Mouse (Mus musculus): Measurements from ENCODE around the gene Rad17. TPM values are rescaled to one million over a fixed set of nuclear protein-coding genes. Genes with fewer than 3 reads are reported as not detected.

The Rad17 gene
- polyA plus RNA-seq, 1 experiment: 13.9 TPM

DNA sequence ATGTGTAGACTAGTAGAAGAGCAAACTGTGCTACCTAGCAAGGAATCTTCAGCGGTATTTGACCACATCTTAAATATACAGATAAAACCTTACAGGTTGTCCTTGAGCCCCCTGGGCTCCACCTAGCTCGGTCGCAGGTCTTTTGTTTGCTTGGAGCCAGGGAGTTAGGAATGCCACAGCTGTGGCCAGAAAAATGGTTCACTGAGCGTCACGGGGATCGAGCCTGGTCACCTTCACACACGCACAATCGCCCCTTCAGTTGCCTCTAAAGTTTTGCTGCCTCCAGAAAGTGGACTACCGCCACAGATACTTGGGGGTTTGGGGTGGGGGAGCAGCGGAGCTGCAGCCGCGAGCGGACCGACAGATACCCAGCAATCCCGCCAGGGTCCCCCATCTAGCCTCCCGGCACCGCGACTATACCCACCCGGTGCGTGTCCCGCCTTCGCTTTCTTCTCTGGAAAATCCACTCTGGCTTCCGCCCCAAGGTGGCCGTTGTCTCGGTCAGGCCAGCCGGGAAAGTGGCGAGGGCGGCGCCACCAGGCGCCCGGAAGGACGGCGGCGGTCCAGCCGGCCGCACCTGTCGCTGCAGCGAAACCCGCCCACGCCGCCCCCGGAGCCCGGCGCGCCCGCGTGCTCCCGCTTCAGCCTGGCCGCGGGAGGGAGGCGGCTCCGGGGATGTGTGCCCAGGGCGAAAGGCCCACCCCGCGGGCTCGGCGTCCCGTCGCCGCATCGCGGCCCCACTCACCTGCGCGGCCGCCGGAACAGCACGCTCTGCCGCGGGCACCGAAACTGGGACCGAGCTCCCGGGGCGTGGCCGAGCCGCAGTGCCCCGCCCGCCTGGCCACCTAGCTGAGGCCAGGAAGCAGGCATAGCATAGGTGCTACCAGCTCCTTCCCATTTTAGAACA lies 34.4 kb downstream of the Rad17 start, which contains the start of gene Marveld2:
Gene Marveld2, minus strand, starts transcription at position 791 of the 907 bp plus-strand sequence.
- peak; percentile 61 for DNase-seq (ENCODE audit: low spot score)

DNA sequence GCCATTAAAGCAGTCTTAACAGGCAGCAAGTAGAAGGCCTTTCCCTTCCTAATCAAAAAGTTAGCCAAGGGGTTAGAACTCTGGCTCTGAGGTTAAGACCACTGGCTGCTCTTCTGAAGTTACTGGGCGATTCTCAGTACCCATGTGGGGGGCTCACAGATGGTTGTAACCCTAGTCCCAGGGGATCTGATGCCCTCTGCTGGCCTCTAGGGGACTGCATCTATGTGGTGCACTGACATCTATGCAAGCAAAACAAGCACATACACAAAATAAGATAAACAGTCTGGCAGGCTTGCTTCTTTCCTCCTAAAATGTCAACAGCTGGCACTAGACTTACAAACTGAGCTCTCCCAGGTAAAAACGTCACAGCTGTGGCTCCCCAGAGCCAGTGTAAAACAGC lies 37.9 kb downstream of the Rad17 start:
- no peak for DNase-seq (ENCODE audit: low spot score)

- no peak for DNase-seq (ENCODE audit: low spot score)
Measured at GRCm38 (mm10) chr13:100612251-100612650, 38.6 kb downstream of the Rad17 start.

DNA sequence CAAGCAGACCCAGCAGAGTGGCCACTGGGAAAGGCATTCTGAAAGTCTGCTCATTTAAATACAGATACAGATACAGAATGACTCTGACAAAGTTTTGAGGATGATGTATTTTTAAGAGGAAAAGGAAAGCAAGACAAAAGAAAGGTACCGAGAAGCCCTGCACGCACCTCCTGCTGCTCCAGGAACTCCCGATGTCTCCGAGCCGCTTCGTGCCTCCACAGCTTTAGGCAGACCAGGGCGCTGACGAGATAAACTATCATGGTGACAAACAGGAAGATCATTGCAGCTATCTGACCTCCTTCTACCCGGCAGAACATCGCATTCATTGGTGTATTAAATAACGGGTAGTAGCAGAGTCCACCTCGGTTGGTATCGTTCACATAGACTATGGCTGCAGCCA lies 39.6 kb downstream of the Rad17 start:
- DNase-seq (ENCODE audit: low spot score): no peak

GRCm38 (mm10) chr13:100607756-100608155 lies 43.1 kb downstream of the Rad17 start:
- DNase-seq (ENCODE audit: low spot score): no peak

- DNase-seq (ENCODE audit: low spot score): no peak
Measured at GRCm38 (mm10) chr13:100605845-100606244, 45.0 kb downstream of the Rad17 start.

GRCm38 (mm10) chr13:100603738-100604095 lies 47.1 kb downstream of the Rad17 start:
- no peak for DNase-seq (ENCODE audit: low spot score)

GRCm38 (mm10) chr13:100603031-100603737 lies 47.7 kb downstream of the Rad17 start:
- no peak for DNase-seq (ENCODE audit: low spot score)

- no peak for DNase-seq (ENCODE audit: low spot score)
Measured at GRCm38 (mm10) chr13:100602239-100602902, 48.5 kb downstream of the Rad17 start.

- DNase-seq (ENCODE audit: low spot score): no peak
Measured at GRCm38 (mm10) chr13:100601034-100601433, 49.8 kb downstream of the Rad17 start.

GRCm38 (mm10) chr13:100600317-100600716 lies 50.5 kb downstream of the Rad17 start:
- no peak for DNase-seq (ENCODE audit: low spot score)

DNA sequence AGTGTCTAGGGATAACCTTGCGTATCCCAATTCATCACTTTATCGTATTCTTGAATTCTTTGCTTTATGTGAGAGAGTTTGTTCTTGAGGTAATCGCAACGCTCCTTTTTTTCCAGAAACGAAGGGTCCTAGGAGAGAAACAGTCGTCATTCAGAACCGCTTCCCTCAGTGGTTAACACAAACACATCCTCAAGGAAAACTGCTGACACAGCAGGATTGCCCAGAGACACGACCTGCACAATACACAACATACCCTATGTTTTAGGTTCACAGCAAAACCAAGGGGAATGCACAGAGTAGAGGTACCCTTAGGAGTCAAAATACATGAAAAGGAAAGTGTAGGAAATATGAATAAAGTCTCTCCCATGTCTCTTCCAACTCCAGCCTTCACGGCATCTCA lies 53.6 kb downstream of the Rad17 start:
- no peak for DNase-seq (ENCODE audit: low spot score)

- no peak for DNase-seq (ENCODE audit: low spot score)
Measured at GRCm38 (mm10) chr13:100595552-100595885, 55.3 kb downstream of the Rad17 start.

- no peak for DNase-seq (ENCODE audit: low spot score)
Measured at GRCm38 (mm10) chr13:100594838-100595551, 55.9 kb downstream of the Rad17 start.

DNA sequence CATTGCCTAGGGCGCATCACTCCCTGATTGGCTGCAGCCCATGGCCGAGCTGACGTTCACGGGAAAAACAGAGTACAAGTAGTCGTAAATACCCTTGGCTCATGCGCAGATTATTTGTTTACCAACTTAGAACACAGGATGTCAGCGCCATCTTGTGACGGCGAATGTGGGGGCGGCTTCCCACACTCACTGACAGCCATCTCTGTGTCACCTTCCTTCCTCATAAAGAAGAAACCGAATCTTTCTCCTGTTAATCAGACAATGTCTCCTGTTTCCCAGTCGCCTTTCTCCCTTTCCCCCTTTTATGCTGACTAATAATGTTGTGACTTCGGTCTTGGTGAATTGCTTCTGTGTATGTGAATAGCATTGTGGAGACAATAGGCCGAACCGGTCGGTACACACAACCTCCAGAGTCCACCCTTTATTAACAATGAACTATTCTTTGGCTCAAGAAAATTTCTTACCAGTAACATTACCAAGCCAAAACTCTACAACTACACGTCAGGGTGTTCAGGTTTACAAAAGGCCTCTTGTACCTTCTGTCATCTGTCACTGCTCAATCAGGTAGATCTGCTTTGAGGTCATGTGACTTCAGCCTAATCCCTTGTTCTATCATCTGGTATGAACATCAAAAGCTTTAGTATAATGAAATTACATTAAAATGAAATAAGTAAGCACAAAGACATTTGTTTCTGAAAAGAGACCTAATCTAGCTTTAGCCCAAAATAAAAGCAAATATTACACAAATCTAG lies 56.6 kb downstream of the Rad17 start:
- DNase-seq (ENCODE audit: low spot score): no peak

DNA sequence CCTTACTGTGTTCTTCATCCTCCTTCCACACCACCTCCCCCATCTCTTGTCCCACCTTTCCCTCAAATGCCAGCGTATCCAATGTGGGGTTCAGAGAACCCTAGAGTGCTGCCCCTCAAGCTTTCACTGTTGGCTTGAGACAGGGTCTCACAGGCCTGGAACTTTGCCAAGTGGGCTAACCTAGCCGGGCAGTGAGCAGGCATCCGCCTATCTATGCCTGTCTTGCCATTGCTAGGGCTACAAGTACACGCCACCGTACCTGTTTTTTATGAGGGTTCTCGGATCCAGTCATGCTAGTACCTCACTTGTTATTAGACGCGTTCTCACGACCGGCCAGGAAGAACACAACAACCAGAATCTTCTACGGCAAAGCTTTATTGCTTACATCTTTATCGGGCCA lies 62.2 kb downstream of the Rad17 start:
- no peak for DNase-seq (ENCODE audit: low spot score)

GRCm38 (mm10) chr13:100582144-100582543 lies 68.7 kb downstream of the Rad17 start:
- DNase-seq (ENCODE audit: low spot score): no peak

- no peak for DNase-seq (ENCODE audit: low spot score)
Measured at GRCm38 (mm10) chr13:100581701-100582100, 69.2 kb downstream of the Rad17 start.

GRCm38 (mm10) chr13:100579951-100580350 lies 70.9 kb downstream of the Rad17 start:
- DNase-seq (ENCODE audit: low spot score): no peak

DNA sequence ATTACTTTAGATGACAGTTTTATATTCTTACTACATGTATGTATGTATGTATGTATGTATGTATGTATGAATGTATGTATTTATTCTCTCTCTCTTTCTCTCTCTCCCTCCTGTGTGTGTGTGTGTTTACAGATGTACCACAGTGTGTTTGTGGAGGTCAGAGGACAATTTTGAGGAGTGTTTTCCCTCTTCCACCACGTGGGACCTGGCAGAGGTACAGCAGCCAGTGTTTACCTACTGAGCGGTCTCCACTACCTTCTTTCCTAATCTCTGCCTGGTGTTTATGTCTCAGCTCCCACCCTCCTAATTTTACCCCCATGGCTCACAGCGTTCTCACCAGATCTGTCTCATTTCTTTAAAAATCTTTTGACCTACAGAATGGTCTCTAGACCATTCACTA lies 71.6 kb downstream of the Rad17 start:
- no peak for DNase-seq (ENCODE audit: low spot score)

DNA sequence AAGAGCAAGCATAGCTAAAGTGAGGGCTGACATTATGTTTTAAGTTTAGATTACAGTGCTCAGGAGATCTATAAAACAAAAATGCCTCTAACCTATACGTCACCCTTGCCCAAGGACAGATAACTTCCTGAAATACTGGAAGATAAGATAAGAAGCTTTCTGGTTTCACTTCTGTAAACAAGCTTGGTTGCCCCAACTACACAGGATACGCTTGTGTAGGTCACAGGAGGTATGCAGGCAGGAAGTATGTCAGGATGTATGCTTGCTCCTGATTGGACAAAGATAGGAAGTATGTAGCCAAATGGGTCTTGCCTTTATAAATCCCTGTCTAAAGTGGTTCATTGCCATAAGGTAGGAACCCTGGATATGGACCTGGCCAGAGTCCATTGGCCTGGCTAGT lies 74.9 kb downstream of the Rad17 start:
- DNase-seq (ENCODE audit: low spot score): no peak
